Mouse (Mus musculus): ENCODE measurements around the gene Rai14. TPM values are rescaled to one million over a fixed set of nuclear protein-coding genes. Genes with fewer than 3 reads are reported as not detected.

Gene Rai14
- total and polyA plus RNA-seq, 3 experiments: not detected

- Histone ChIP-seq H3K9me3 (replicated peaks; ENCODE audit: insufficient read depth, low read length) (no peaks in the 10 kb centered on the region), H3K4me1 (ENCODE audit: control insufficient read depth in 1 of 2, insufficient read depth in 2 of 2, low read length in 2 of 2) (no peaks in the 10 kb centered on the region), H3K27ac (ENCODE audit: control insufficient read depth, low read depth, low read length) (no peak overlapping the region), H3K36me3 (ENCODE audit: control insufficient read depth in 1 of 2, insufficient read depth in 2 of 2, low read length in 2 of 2) (no peaks in the 10 kb centered on the region), H3K79me2 (ENCODE audit: control insufficient read depth, insufficient read depth, low read length, poor library complexity) (no peaks in the 10 kb centered on the region), H3K4me3 (ENCODE audit: control insufficient read depth in 1 of 2, insufficient read depth in 1 of 2, low read depth in 2 of 2, low read length in 2 of 2) (no peak overlapping the region), H3K9ac (ENCODE audit: control insufficient read depth, low read depth, low read length, poor library complexity, severe bottlenecking) (no peak overlapping the region), H3K27me3 (ENCODE audit: control insufficient read depth in 1 of 2, insufficient read depth in 2 of 2, low read length in 2 of 2) (no peaks in the 10 kb centered on the region)
- no peak for DNase-seq (ENCODE audit: low read depth, low spot score)
- TF ChIP-seq CTCF (IDR thresholded peaks at IDR 0.05 in 2 of 3, conservative IDR thresholded peaks at IDR 0.05 in 1 of 3; ENCODE audit: control insufficient read depth in 1 of 3, insufficient read depth in 1 of 3, low read depth in 2 of 3, low read length in 3 of 3, poor library complexity in 1 of 3, severe bottlenecking in 1 of 3) (no peak), HCFC1 (IDR thresholded peaks at IDR 0.05; ENCODE audit: low read depth, low read length) (no peak), CHD2 (IDR thresholded peaks at IDR 0.05; ENCODE audit: low read length) (no peak), GABPA (IDR thresholded peaks at IDR 0.05; ENCODE audit: low read depth, low read length) (no peak), TAL1 (IDR thresholded peaks at IDR 0.05; ENCODE audit: low read length) (no peak), MAX (IDR thresholded peaks at IDR 0.05; ENCODE audit: low read length) (no peak), MAZ (IDR thresholded peaks at IDR 0.05; ENCODE audit: low read depth, low read length) (no peak), USF2 (IDR thresholded peaks at IDR 0.05; ENCODE audit: borderline replicate concordance in 1 of 2, insufficient read depth in 1 of 2, low read depth in 1 of 2, low read length in 2 of 2) (no peak)
Measured at GRCm38 (mm10) chr15:10718763-10719162, 4.3 kb upstream of the Rai14 start.

GRCm38 (mm10) chr15:10717284-10717683, 2.9 kb upstream of the Rai14 start:
- no peaks in the 10 kb centered on the region for H3K79me2 ChIP-seq (ENCODE audit: control insufficient read depth, insufficient read depth, low read length, poor library complexity)
- no peak overlapping the region for H3K9ac ChIP-seq (ENCODE audit: control insufficient read depth, low read depth, low read length, poor library complexity, severe bottlenecking)
- no peaks in the 10 kb centered on the region for H3K36me3 ChIP-seq (ENCODE audit: control insufficient read depth in 1 of 2, insufficient read depth in 2 of 2, low read length in 2 of 2)
- TF ChIP-seq ZC3H11A (IDR thresholded peaks at IDR 0.05; ENCODE audit: low read depth, low read length) (no peak), E2F4 (IDR thresholded peaks at IDR 0.05; ENCODE audit: borderline replicate concordance, low read depth, low read length) (no peak), GATA1 (IDR thresholded peaks at IDR 0.05; ENCODE audit: low read depth, low read length) (no peak), MAFK (IDR thresholded peaks at IDR 0.05; ENCODE audit: borderline replicate concordance, low read depth, low read length) (no peak), ZNF384 (IDR thresholded peaks at IDR 0.05; ENCODE audit: low read depth, low read length) (no peak), USF2 (IDR thresholded peaks at IDR 0.05; ENCODE audit: borderline replicate concordance in 1 of 2, insufficient read depth in 1 of 2, low read depth in 1 of 2, low read length in 2 of 2) (no peak), SIN3A (IDR thresholded peaks at IDR 0.05; ENCODE audit: low read length) (no peak)
- H3K4me3 ChIP-seq (ENCODE audit: control insufficient read depth in 1 of 2, insufficient read depth in 1 of 2, low read depth in 2 of 2, low read length in 2 of 2): no peak overlapping the region
- no peak overlapping the region for H3K27ac ChIP-seq (ENCODE audit: control insufficient read depth, low read depth, low read length)
- DNase-seq (ENCODE audit: low read depth, low spot score): no peak
- no peaks in the 10 kb centered on the region for H3K9me3 ChIP-seq (replicated peaks; ENCODE audit: insufficient read depth, low read length)
- H3K27me3 ChIP-seq (ENCODE audit: control insufficient read depth in 1 of 2, insufficient read depth in 2 of 2, low read length in 2 of 2): no peaks in the 10 kb centered on the region
- no peaks in the 10 kb centered on the region for H3K4me1 ChIP-seq (ENCODE audit: control insufficient read depth in 1 of 2, insufficient read depth in 2 of 2, low read length in 2 of 2)

GRCm38 (mm10) chr15:10715966-10716365, 1.5 kb upstream of the Rai14 start:
- Histone ChIP-seq H3K4me3 (ENCODE audit: control insufficient read depth in 1 of 2, insufficient read depth in 1 of 2, low read depth in 2 of 2, low read length in 2 of 2) (no peak overlapping the region), H3K79me2 (ENCODE audit: control insufficient read depth, insufficient read depth, low read length, poor library complexity) (no peaks in the 10 kb centered on the region), H3K4me1 (ENCODE audit: control insufficient read depth in 1 of 2, insufficient read depth in 2 of 2, low read length in 2 of 2) (no peaks in the 10 kb centered on the region), H3K36me3 (ENCODE audit: control insufficient read depth in 1 of 2, insufficient read depth in 2 of 2, low read length in 2 of 2) (no peaks in the 10 kb centered on the region), H3K9ac (ENCODE audit: control insufficient read depth, low read depth, low read length, poor library complexity, severe bottlenecking) (no peak overlapping the region), H3K27ac (ENCODE audit: control insufficient read depth, low read depth, low read length) (no peak overlapping the region), H3K27me3 (ENCODE audit: control insufficient read depth in 1 of 2, insufficient read depth in 2 of 2, low read length in 2 of 2) (no peaks in the 10 kb centered on the region), H3K9me3 (replicated peaks; ENCODE audit: insufficient read depth, low read length) (no peaks in the 10 kb centered on the region)
- DNase-seq (ENCODE audit: low read depth, low spot score): no peak
- TF ChIP-seq JUND (IDR thresholded peaks at IDR 0.05; ENCODE audit: low read depth, low read length) (no peak), USF1 (IDR thresholded peaks at IDR 0.05; ENCODE audit: low read depth, low read length) (no peak), ZC3H11A (IDR thresholded peaks at IDR 0.05; ENCODE audit: low read depth, low read length) (no peak), CHD2 (IDR thresholded peaks at IDR 0.05; ENCODE audit: low read length) (no peak), TAL1 (IDR thresholded peaks at IDR 0.05; ENCODE audit: low read length) (no peak), CHD1 (IDR thresholded peaks at IDR 0.05; ENCODE audit: low read depth, low read length) (no peak), BHLHE40 (IDR thresholded peaks at IDR 0.05; ENCODE audit: borderline replicate concordance, low read depth, low read length) (no peak), KAT2A (conservative IDR thresholded peaks at IDR 0.05; ENCODE audit: low read depth, low read length) (no peak), TBP (IDR thresholded peaks at IDR 0.05; ENCODE audit: low read depth, low read length) (no peak)

All from MEL (cell line).